Comparison of ENCODE assay signal across 8 mouse cellular contexts in the genomic region with DNA sequence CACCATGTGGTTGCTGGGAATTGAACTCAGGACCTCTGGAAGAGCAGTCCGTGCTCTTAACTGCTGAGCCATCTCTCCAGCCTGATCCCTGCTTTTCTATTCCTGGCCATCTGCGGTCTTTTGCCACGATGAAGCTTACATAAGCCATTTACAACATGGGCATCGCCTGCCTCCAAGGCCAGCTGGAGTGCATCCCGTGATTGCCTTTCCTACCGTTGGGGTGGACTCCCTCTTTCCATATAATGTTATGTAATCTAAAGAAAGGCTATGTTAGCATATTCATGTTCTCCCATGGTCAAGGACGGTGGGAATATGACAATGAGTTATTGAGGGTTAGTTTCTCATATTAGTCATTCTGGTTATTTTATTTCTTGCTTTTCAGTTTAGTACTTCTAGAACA.
"Had no signal": no experiment of that assay in that cellular context is flagged by ENCODE, and none has a peak within 500 bp of the region (broad histone marks: within the 10 kb centered on the region; RNA-seq: fewer than 3 reads in every experiment).

No protein-coding gene starts in this region.

- DNase-seq: kidney, postnatal 36 days; layer of hippocampus, postnatal 36 days; lung, adult 2 months; lung, postnatal 36 days; midbrain, embryonic 14.5 days; right cerebral cortex, adult 18-20 months; right cerebral cortex, postnatal 25 days; thymus, postnatal 36 days had no signal
